11 mouse cellular contexts compared by ENCODE assay signal in the genomic region with DNA sequence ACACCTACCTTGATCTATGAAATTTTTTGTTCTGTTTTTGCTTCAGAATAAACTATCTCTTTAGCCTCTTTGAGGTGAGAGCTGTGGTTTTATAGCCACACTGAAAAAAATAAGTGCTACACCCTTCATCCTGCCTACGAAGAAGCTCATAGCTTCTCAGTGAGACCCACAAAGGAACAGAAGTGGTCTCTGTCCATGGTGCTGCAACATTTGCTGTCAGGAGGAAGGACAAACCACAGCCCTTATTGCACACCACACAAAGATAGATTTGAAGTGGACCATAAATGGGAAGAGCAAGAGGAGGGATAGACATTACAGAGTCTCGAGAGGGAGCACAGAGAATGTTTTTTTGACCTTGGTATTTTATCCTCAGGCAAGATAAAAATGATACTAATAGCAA. TPM values are rescaled to one million over a fixed set of nuclear protein-coding genes. Genes with fewer than 3 reads are reported as not detected.
A peak's percentile ranks its signal among the peaks of the same experiment; 100 is the strongest.
DNase-seq lines count a peak whose midpoint lies in the region; ATAC-seq and TF ChIP-seq lines count a peak whose summit lies in the region.
"Had no signal": no experiment of that assay in that cellular context is flagged by ENCODE, and none has a peak within 500 bp of the region (broad histone marks: within the 10 kb centered on the region; RNA-seq: fewer than 3 reads in every experiment).

No protein-coding gene starts in this region.

- H3K27ac ChIP-seq in lung, postnatal 0 days (ENCODE audit: low read length), result no peak overlapping the region
- no peak overlapping the region for H3K27ac ChIP-seq in hindbrain, embryonic 14.5 days
- H3K27ac ChIP-seq: embryonic facial prominence, embryonic 13.5 days; liver, embryonic 14.5 days had no signal

- ATAC-seq in CD4-positive, CD25-positive, alpha-beta regulatory T cell, adult 4 months, result no peak
- no peak for ATAC-seq in lung, postnatal 0 days
- peak; percentile 60; the same call in 1 of the 2 replicates for ATAC-seq in common myeloid progenitor, adult 5-6 weeks (replicated peaks; ENCODE audit: low read depth, poor library complexity, severe bottlenecking)
- no peak for ATAC-seq in hindbrain, embryonic 14.5 days (ENCODE audit: low FRiP score)

- H3K4me2 ChIP-seq in lung, postnatal 0 days (replicated peaks; ENCODE audit: low read depth, low read length), result no peak overlapping the region
- H3K4me2 ChIP-seq in hindbrain, embryonic 14.5 days (replicated peaks), result no peak overlapping the region
- H3K4me2 ChIP-seq: embryonic facial prominence, embryonic 13.5 days had no signal

- peak; percentile 24 for DNase-seq in CD4-positive, CD25-positive, alpha-beta regulatory T cell, adult 2 months (ENCODE audit: low read depth, low spot score)
- DNase-seq in lung, postnatal 0 days (ENCODE audit: low spot score), result peak; percentile 44
- no peak for DNase-seq in lung, postnatal 36 days
- DNase-seq in thymus, postnatal 10 days (ENCODE audit: low spot score in 2 of 2), result peak; percentile 16 to 50
- no peak for DNase-seq in cerebellum, postnatal 4 days (ENCODE audit: low spot score in 2 of 2)
- no peak for DNase-seq in hindbrain, embryonic 14.5 days (ENCODE audit: low spot score)
- DNase-seq: right cerebral cortex, postnatal 4 days had no signal

- no peak overlapping the region for H3K4me3 ChIP-seq in lung, postnatal 0 days (ENCODE audit: low read depth, low read length)
- H3K4me3 ChIP-seq in hindbrain, embryonic 14.5 days (replicated peaks; ENCODE audit: low read length), result no peak overlapping the region
- H3K4me3 ChIP-seq: embryonic facial prominence, embryonic 13.5 days had no signal

- no peaks in the 10 kb centered on the region for H3K4me1 ChIP-seq in lung, postnatal 0 days (ENCODE audit: insufficient read depth, low read depth, low read length)
- no peaks in the 10 kb centered on the region for H3K4me1 ChIP-seq in hindbrain, embryonic 14.5 days (replicated peaks; ENCODE audit: control insufficient read depth, insufficient read depth, low read length)

- no peak for TF ChIP-seq EP300 in lung, postnatal 0 days (IDR thresholded peaks at IDR 0.05)

- H3K36me3 ChIP-seq in lung, postnatal 0 days (ENCODE audit: insufficient read depth, low read length), result no peaks in the 10 kb centered on the region
- H3K36me3 ChIP-seq in hindbrain, embryonic 14.5 days (replicated peaks; ENCODE audit: control insufficient read depth, insufficient read depth), result no peaks in the 10 kb centered on the region
- H3K36me3 ChIP-seq: embryonic facial prominence, embryonic 13.5 days had no signal

- H3K9me3 ChIP-seq in lung, postnatal 0 days (ENCODE audit: low read length), result no peaks in the 10 kb centered on the region
- H3K9me3 ChIP-seq in hindbrain, embryonic 14.5 days (ENCODE audit: control insufficient read depth, low read length), result no peaks in the 10 kb centered on the region
- H3K9me3 ChIP-seq: embryonic facial prominence, embryonic 13.5 days had no signal

- TF ChIP-seq CTCF in lung, postnatal 0 days (IDR thresholded peaks at IDR 0.05), result no peak

- WGBS in lung, postnatal 0 days, result 35% methylated on average over 2 of the region's 2 CpGs
- WGBS in hindbrain, embryonic 14.5 days, result 62% methylated on average over 2 of the region's 2 CpGs

- no peaks in the 10 kb centered on the region for H3K27me3 ChIP-seq in lung, postnatal 0 days (replicated peaks; ENCODE audit: insufficient read depth, low read length)
- no peaks in the 10 kb centered on the region for H3K27me3 ChIP-seq in hindbrain, embryonic 14.5 days (ENCODE audit: control insufficient read depth, insufficient read depth, low read length)
- H3K27me3 ChIP-seq: embryonic facial prominence, embryonic 13.5 days had no signal

- H3K9ac ChIP-seq in lung, postnatal 0 days (replicated peaks; ENCODE audit: low read depth), result no peak overlapping the region
- no peak overlapping the region for H3K9ac ChIP-seq in hindbrain, embryonic 14.5 days
- H3K9ac ChIP-seq: embryonic facial prominence, embryonic 13.5 days; liver, embryonic 14.5 days had no signal

RNA-seq across cellular contexts. Expression of gene Pcbp3, which starts 16.4 kb away (rescaled TPM):
- 10 to 100 TPM in 1 of 2 experiments, 1 to 10 TPM in 1; 5.3 to 12.6 TPM for polyA plus RNA-seq in CD4-positive, CD25-positive, alpha-beta regulatory T cell, adult 4 months (2017; shearing (Covaris generic))
- polyA plus RNA-seq in lung, postnatal 0 days (2015; fragmentation: Nextera tagmentation; extraction: Ambion mirVana), result 29.0 and 29.3 TPM in 2 replicates
- 7.8 and 14.0 TPM in 2 replicates for total RNA-seq in common myeloid progenitor, adult 5-6 weeks (2017)
- polyA plus RNA-seq in hindbrain, embryonic 14.5 days (2014; fragmentation: Nextera tagmentation; extraction: Ambion mirVana), result 45.2 and 45.3 TPM in 2 replicates

RNA-seq across cellular contexts. Expression of gene Slc19a1, which starts 54.0 kb away (rescaled TPM):
- polyA plus RNA-seq in CD4-positive, CD25-positive, alpha-beta regulatory T cell, adult 4 months (2017; shearing (Covaris generic)), result 10 to 100 TPM; 32.3 to 61.7 TPM
- polyA plus RNA-seq in lung, postnatal 0 days (2015; fragmentation: Nextera tagmentation; extraction: Ambion mirVana), result 8.1 and 8.4 TPM in 2 replicates
- 15.1 and 28.0 TPM in 2 replicates for total RNA-seq in common myeloid progenitor, adult 5-6 weeks (2017)
- polyA plus RNA-seq in hindbrain, embryonic 14.5 days (2014; fragmentation: Nextera tagmentation; extraction: Ambion mirVana), result 42.1 and 42.4 TPM in 2 replicates

Comparison
In these comparisons a context has a peak if more than half of its experiments do, and no peak if none do; other contexts are left out.
1. DNase-seq: peak in CD4-positive, CD25-positive, alpha-beta regulatory T cell, adult 2 months (single experiment), lung, postnatal 0 days (single experiment) and thymus, postnatal 10 days (2 of 2); none in lung, postnatal 36 days (single experiment), cerebellum, postnatal 4 days (0 of 2) and hindbrain, embryonic 14.5 days (single experiment).